ENCODE assay signal across 7 mouse cellular contexts in genomic region chr2:29251095-29252058, GRCm38 (mm10). TPM values are rescaled to one million over a fixed set of nuclear protein-coding genes. Genes with fewer than 3 reads are reported as not detected.
DNase-seq lines count a peak whose midpoint lies in the region; ATAC-seq and TF ChIP-seq lines count a peak whose summit lies in the region.

No protein-coding gene starts in this region.

- H3K4me2 ChIP-seq in heart, embryonic 14.5 days (ENCODE audit: low read length), result peak overlapping the region; percentile 92
- H3K4me2 ChIP-seq in liver, embryonic 12.5 days, result peak overlapping the region; percentile 74
- peak overlapping the region; percentile 99 for H3K4me2 ChIP-seq in neural tube, embryonic 11.5 days (ENCODE audit: low read depth)

- ATAC-seq in heart, embryonic 14.5 days (ENCODE audit: insufficient number of reproducible peaks, insufficient read depth, low FRiP score, low read depth), result no peak
- ATAC-seq in liver, embryonic 12.5 days, result no peak
- no peak for ATAC-seq in neural tube, embryonic 11.5 days (ENCODE audit: insufficient read depth, low FRiP score, low TSS enrichment)

- intact Hi-C loops in left cerebral cortex, postnatal 4 days (cut with DNase I), result no loop called here

- no peaks in the 10 kb centered on the region for H3K9me3 ChIP-seq in heart, embryonic 14.5 days (ENCODE audit: control insufficient read depth, low read length)
- H3K9me3 ChIP-seq in liver, embryonic 12.5 days (replicated peaks), result no peaks in the 10 kb centered on the region
- H3K9me3 ChIP-seq in neural tube, embryonic 11.5 days (ENCODE audit: control insufficient read depth, low read length), result no peaks in the 10 kb centered on the region

- peak overlapping the region; percentile 63; the same call in 1 of the 2 replicates for H3K9ac ChIP-seq in heart, embryonic 14.5 days (ENCODE audit: low read length)
- no peak overlapping the region for H3K9ac ChIP-seq in liver, embryonic 12.5 days
- H3K9ac ChIP-seq in neural tube, embryonic 11.5 days (ENCODE audit: low read length), result peak overlapping the region; percentile 75

- WGBS in heart, embryonic 14.5 days, result 1% methylated on average over 61 of the region's 61 CpGs
- 1% methylated on average over 61 of the region's 61 CpGs for WGBS in liver, embryonic 12.5 days (ENCODE audit: insufficient replicate concordance)
- under 1% methylated on average over 57 of the region's 61 CpGs for WGBS in neural tube, embryonic 11.5 days

- no peak for TF ChIP-seq CTCF in bone marrow macrophage, adult 2 months (IDR thresholded peaks at IDR 0.05; ENCODE audit: low read depth, low read length)

- H3K4me1 ChIP-seq in bone marrow macrophage, adult 2 months (ENCODE audit: control insufficient read depth, insufficient read depth, low read length), result 0 out of 2 replicates have a peak, but pooled peaks cover 2% of the 10 kb centered on the region
- peaks cover 8 to 28% of the 10 kb centered on the region in 2 experiments; a peak in 3 of 4 replicates for H3K4me1 ChIP-seq in heart, embryonic 14.5 days (ENCODE audit: control insufficient read depth in 2 of 2, insufficient read depth in 2 of 2, low read length in 2 of 2)
- peaks cover 14% of the 10 kb centered on the region for H3K4me1 ChIP-seq in liver, embryonic 12.5 days
- peaks cover 28% of the 10 kb centered on the region for H3K4me1 ChIP-seq in neural tube, embryonic 11.5 days (ENCODE audit: control insufficient read depth, insufficient read depth, low read length)

- H3K36me3 ChIP-seq in heart, embryonic 14.5 days (ENCODE audit: control insufficient read depth, insufficient read depth, low read length), result no peaks in the 10 kb centered on the region
- H3K36me3 ChIP-seq in liver, embryonic 12.5 days, result no peaks in the 10 kb centered on the region
- H3K36me3 ChIP-seq in neural tube, embryonic 11.5 days (ENCODE audit: control insufficient read depth, insufficient read depth, low read length), result no peaks in the 10 kb centered on the region

- peak; percentile 24 to 35 for DNase-seq in spleen, adult 18-20 months
- DNase-seq in spleen, postnatal 14 days (ENCODE audit: low spot score in 2 of 2), result no peak
- peak; percentile 53 for DNase-seq in neural tube, embryonic 11.5 days (ENCODE audit: low spot score)
- DNase-seq in left cerebral cortex, postnatal 4 days, result no peak

- H3K4me3 ChIP-seq in bone marrow macrophage, adult 2 months (ENCODE audit: insufficient read depth, low read length), result peak overlapping the region; percentile 72
- peak overlapping the region; percentile 56 to 59 for H3K4me3 ChIP-seq in heart, embryonic 14.5 days (ENCODE audit: control insufficient read depth in 1 of 2, insufficient read depth in 1 of 2, low read depth in 1 of 2, low read length in 2 of 2)
- peak overlapping the region; percentile 54 for H3K4me3 ChIP-seq in liver, embryonic 12.5 days
- peak overlapping the region; percentile 64 for H3K4me3 ChIP-seq in neural tube, embryonic 11.5 days (ENCODE audit: low read depth, low read length)

- TF ChIP-seq POLR2A in bone marrow macrophage, adult 2 months (IDR thresholded peaks at IDR 0.05; ENCODE audit: borderline replicate concordance, low read depth, low read length), result no peak

- H3K27me3 ChIP-seq in heart, embryonic 14.5 days (ENCODE audit: control insufficient read depth, insufficient read depth, low read length), result peaks cover 100% of the 10 kb centered on the region
- H3K27me3 ChIP-seq in liver, embryonic 12.5 days (replicated peaks), result peaks cover 100% of the 10 kb centered on the region
- peaks cover 48% of the 10 kb centered on the region for H3K27me3 ChIP-seq in neural tube, embryonic 11.5 days (ENCODE audit: control insufficient read depth, insufficient read depth, low read length)

- H3K27ac ChIP-seq in bone marrow macrophage, adult 2 months (ENCODE audit: insufficient read depth, low read depth, low read length), result no peak overlapping the region
- H3K27ac ChIP-seq in heart, embryonic 14.5 days (replicated peaks in 1 of 2; ENCODE audit: control insufficient read depth in 1 of 2, insufficient read depth in 1 of 2, low read depth in 2 of 2, low read length in 2 of 2), result no peak overlapping the region
- no peak overlapping the region for H3K27ac ChIP-seq in liver, embryonic 12.5 days
- no peak overlapping the region for H3K27ac ChIP-seq in neural tube, embryonic 11.5 days (ENCODE audit: low read depth, low read length)

RNA-seq across cellular contexts. Expression of gene Ntng2, which starts 1.4 kb away (rescaled TPM):
- 1.7 and 3.8 TPM in 2 replicates for polyA plus RNA-seq in bone marrow macrophage, adult 2 months (2012; ENCODE audit: insufficient read depth, insufficient read length, missing spikeins)
- not detected in 2 replicates for polyA plus RNA-seq in heart, embryonic 14.5 days (2014; fragmentation: Nextera tagmentation; extraction: Ambion mirVana)
- 0.14 TPM in 1 of 2 replicates, not detected in the other for polyA plus RNA-seq in liver, embryonic 12.5 days (2016; fragmentation: Nextera tagmentation; extraction: Ambion mirVana)
- 3.4 and 3.6 TPM in 2 replicates for polyA plus RNA-seq in neural tube, embryonic 11.5 days (2014; fragmentation: Nextera tagmentation; extraction: Ambion mirVana)
- 100 to 1,000 TPM; 140 to 149 TPM for total RNA-seq in left cerebral cortex, postnatal 4 days (2021)

Comparison
In these comparisons a context has a peak if more than half of its experiments do, and no peak if none do; other contexts are left out.
1. DNase-seq: peak in spleen, adult 18-20 months (2 of 2) and neural tube, embryonic 11.5 days (single experiment); none in spleen, postnatal 14 days (0 of 2) and left cerebral cortex, postnatal 4 days (single experiment).
2. Peak in every context shown above with its lines, with median percentiles within 50 percentile points of each other: H3K4me3 ChIP-seq and H3K4me2 ChIP-seq.